12 mouse cellular contexts compared by ENCODE assay signal in genomic region chr5:114575986-114576605, GRCm38 (mm10). TPM values are rescaled to one million over a fixed set of nuclear protein-coding genes. Genes with fewer than 3 reads are reported as not detected.
A peak's percentile ranks its signal among the peaks of the same experiment; 100 is the strongest.
DNase-seq lines count a peak whose midpoint lies in the region; ATAC-seq lines count a peak whose summit lies in the region.
"Had no signal": no experiment of that assay in that cellular context is flagged by ENCODE, and none has a peak within 500 bp of the region (broad histone marks: within the 10 kb centered on the region; RNA-seq: fewer than 3 reads in every experiment).

No protein-coding gene starts in this region.

- H3K9ac ChIP-seq in midbrain, embryonic 13.5 days (replicated peaks): peak overlapping the region; percentile 56; the same call in 1 of the 2 replicates
- H3K9ac ChIP-seq: limb, embryonic 12.5 days; lung, embryonic 15.5 days; stomach, embryonic 15.5 days had no signal

- ATAC-seq in frontal cortex, adult (ENCODE audit: low TSS enrichment): peak; percentile 82
- ATAC-seq in midbrain, embryonic 13.5 days: no peak
- ATAC-seq in activated CD4-positive, CD25-positive, alpha-beta regulatory T cell, adult 4 months: no peak

- no peaks in the 10 kb centered on the region for H3K9me3 ChIP-seq in midbrain, embryonic 13.5 days
- H3K9me3 ChIP-seq: limb, embryonic 12.5 days; lung, embryonic 15.5 days; stomach, embryonic 15.5 days had no signal

- DNase-seq in frontal cortex, postnatal 10 days (ENCODE audit: low spot score in 2 of 2): no peak
- DNase-seq in right cerebral cortex, adult 2 months (ENCODE audit: low spot score in 2 of 2): peak; percentile 65 to 67
- no peak for DNase-seq in right cerebral cortex, postnatal 14 days
- no peak for DNase-seq in heart, adult 9 months (ENCODE audit: low spot score in 2 of 2)
- DNase-seq in lung, postnatal 25 days (ENCODE audit: low spot score): no peak

- H3K4me3 ChIP-seq in midbrain, embryonic 13.5 days (replicated peaks): no peak overlapping the region
- H3K4me3 ChIP-seq: erythroblast, embryonic 14.5 days; limb, embryonic 12.5 days; lung, embryonic 15.5 days; stomach, embryonic 15.5 days had no signal

- peak overlapping the region; percentile 70; the same call in 1 of the 2 replicates for H3K27ac ChIP-seq in midbrain, embryonic 13.5 days
- H3K27ac ChIP-seq: limb, embryonic 12.5 days; lung, embryonic 15.5 days; stomach, embryonic 15.5 days had no signal

- H3K36me3 ChIP-seq in midbrain, embryonic 13.5 days: no peaks in the 10 kb centered on the region
- H3K36me3 ChIP-seq: limb, embryonic 12.5 days; lung, embryonic 15.5 days; stomach, embryonic 15.5 days had no signal

- H3K4me1 ChIP-seq in midbrain, embryonic 13.5 days (replicated peaks): peaks cover 94% of the 10 kb centered on the region

- WGBS in midbrain, embryonic 13.5 days: 79% methylated on average over 16 of the region's 16 CpGs

- peak overlapping the region; percentile 36; the same call in 1 of the 2 replicates for H3K4me2 ChIP-seq in midbrain, embryonic 13.5 days (replicated peaks)
- H3K4me2 ChIP-seq: limb, embryonic 12.5 days; lung, embryonic 15.5 days; stomach, embryonic 15.5 days had no signal

- peaks cover 7% of the 10 kb centered on the region for H3K27me3 ChIP-seq in midbrain, embryonic 13.5 days
- H3K27me3 ChIP-seq: stomach, embryonic 15.5 days had no signal

RNA-seq across cellular contexts. Expression of gene Fam222a, which starts 8.3 kb away (rescaled TPM):
- polyA plus RNA-seq in midbrain, embryonic 13.5 days (2015; fragmentation: Nextera tagmentation; extraction: Ambion mirVana): 5.1 and 6.1 TPM in 2 replicates
- not detected for polyA plus RNA-seq in activated CD4-positive, CD25-positive, alpha-beta regulatory T cell, adult 4 months (2017; shearing (Covaris generic))

Comparison
In these comparisons a context has a peak if more than half of its experiments do, and no peak if none do; other contexts are left out.
1. DNase-seq: peak in right cerebral cortex, adult 2 months (2 of 2); none in frontal cortex, postnatal 10 days (0 of 2), right cerebral cortex, postnatal 14 days (single experiment), heart, adult 9 months (0 of 2) and lung, postnatal 25 days (single experiment).